Mouse (Mus musculus): ENCODE measurements at regions not wholly inside any gene's neighbourhood (a gene's known extent, or its start where the extent isn't known, plus 50 kb on each side); places are given as distances from the start of the nearest gene placed in this dataset.
A peak's percentile ranks its signal among the peaks of the same experiment; 100 is the strongest.

DNA sequence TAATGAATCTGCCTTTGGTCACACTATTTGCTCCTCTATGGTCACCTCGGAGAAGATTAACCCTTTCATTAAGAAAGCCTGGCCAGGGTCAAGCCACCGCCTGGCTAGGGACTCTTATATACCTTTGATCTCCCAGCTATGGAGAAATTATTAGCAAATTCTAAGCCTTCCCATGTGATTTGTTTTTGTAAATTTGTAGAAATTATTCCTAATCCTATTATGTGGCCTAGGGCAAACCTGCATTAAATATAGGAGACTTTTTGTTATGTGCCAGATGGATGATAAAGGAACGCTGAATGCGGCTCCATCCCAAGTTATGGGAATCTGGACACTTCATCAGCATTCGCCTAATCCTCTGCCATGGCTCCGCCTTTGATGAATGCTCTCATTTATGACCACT lies 70.4 kb upstream of the Tmco5 start:
- no peak for DNase-seq (ENCODE audit: low spot score in 2 of 2)

DNA sequence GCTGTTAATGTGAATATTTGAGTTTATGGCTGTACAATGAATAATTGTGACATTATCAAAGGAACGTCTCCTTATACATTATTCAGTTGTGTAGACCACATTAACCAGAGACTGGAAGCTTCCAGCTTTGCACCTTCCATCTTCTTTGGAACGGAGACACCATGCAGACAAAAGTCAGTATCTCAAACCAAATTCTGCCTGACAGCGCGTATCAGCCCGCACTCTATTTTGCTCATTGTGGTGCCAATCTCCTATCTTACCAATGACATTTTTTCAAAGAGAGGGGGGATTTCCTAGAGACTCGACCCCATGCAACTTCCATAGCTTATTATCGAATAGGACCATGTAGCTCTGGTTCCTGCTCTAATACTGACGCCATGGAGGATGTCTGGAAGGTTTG lies 69.9 kb upstream of the Tmco5 start:
- no peak for DNase-seq (ENCODE audit: low spot score in 2 of 2)

DNA sequence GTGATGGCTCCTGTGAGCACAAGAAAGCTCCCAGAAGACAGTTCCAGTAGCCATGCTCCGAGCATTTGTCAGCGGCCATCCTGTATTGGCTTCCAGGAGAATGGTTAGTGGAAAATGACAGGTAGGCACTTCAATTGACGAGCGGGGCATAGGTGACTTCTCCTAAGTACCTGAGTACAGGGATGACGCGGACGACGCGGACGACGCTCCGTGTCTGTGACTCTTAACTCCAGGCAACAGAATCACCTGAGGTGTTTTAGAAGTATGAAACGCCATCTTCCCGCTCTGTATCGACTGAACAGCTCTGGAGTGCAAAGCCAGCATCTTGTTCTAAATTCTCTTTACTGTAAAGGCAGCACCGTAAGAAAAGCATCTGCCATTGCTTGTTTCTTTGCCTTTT lies 68.4 kb upstream of the Tmco5 start:
- no peak for DNase-seq (ENCODE audit: low spot score in 2 of 2)

DNA sequence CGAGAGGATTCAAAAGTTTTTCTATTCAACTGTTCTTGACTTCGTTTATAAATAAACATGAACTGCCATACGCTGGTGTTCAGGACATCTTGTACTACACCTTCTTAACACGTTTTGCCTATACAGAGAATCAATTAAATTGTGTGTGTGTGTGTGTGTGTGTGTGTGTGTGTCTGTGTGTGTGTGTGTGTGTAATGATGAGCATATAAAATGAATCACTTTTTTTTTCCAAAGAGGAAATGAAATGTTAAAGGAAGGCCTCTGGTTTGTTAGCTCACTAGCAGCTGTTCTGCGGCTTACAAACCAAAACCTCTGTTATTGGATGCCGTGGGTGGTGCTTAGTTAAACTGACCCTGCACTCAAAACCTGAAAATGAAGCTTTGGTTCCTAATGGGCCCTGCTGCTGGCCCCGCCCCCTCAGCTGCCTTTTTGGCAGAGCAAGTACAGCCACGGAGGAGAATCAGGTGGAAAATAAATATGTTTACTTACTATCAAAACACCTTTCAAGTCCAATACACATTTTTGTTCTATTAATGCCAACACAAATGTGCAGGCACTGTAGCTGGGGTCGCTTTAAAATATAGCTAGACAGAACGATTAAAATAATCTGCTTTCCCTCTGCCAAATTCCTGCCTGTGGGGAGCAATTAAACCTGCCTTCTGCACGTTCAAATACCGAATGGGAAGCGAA lies 65.5 kb upstream of the Tmco5 start:
- no peak for DNase-seq (ENCODE audit: low spot score in 2 of 2)

DNA sequence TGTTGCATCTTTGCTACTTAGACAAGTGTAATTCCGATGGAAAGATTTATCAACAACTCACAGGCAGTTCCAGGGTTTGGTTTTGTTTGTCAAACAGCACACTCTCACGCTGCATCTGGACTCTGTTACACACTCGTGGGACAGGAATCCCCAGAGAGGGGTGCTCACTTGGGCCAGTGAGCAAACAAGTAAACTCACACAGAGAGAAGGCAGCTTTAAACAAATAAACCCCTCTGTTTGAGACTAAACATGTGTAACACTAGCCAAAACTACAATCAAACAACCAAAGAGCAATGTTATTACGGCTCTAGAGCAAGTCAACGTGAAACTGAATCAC lies 65.0 kb upstream of the Tmco5 start:
- DNase-seq (ENCODE audit: low spot score in 2 of 2): no peak

DNA sequence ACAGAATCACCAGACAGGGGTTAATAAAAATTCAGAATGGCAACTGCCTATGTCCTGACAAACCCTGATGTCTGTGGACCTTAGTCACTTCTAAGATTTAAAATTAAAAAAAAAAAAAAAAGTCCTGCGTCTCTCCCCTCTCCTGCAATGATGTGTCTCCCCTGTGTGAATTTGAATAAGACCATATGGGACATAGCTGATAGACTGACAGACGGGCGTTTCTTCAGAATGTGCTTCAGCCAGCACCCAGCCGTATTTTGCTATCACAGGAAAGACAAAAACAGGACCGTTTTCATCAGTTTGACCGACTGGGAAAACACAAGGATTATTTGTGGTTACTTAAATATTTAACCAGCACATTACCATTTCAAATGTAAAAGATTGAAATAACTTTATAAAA lies 61.4 kb upstream of the Tmco5 start:
- no peak for DNase-seq (ENCODE audit: low spot score in 2 of 2)

DNA sequence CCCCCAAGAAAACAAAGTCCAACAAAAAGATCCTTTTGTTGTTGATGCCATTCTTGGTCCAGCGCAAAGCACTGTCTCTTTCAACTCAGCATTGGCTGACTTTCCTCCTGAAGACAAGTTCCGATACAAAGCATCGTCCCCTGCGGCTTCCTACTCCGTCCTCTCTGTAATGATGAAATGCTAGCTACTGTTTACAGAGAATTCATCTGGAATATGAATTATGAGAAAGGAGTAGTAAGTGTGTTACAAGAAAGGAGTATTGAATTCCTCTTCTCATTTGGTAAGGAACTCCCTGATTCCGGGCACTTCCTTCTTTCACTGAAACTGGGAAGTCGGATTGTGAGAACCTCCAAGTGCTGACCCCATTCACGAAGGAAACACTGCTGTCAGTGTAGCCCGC lies 60.9 kb upstream of the Tmco5 start:
- DNase-seq (ENCODE audit: low spot score in 2 of 2): no peak

DNA sequence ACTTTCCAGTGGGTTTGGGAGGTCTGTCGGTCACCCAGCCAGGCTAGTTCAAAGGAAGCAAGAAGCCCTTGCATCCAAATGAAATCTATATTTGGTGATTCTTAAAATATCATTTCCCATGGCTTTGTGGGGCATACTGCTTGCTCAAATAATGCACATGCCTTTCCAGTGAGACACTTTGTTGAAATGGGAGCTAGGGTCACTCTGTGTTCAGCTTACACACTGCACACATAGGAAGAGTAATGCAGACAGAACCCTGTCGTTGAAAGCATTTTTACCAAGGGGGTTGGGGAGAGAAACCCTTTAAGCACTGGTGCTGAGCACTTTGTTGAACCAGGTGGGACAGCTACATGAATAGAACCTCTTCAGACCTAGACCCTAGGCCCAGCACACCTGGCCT lies 59.9 kb upstream of the Tmco5 start:
- DNase-seq (ENCODE audit: low spot score in 2 of 2): no peak

DNA sequence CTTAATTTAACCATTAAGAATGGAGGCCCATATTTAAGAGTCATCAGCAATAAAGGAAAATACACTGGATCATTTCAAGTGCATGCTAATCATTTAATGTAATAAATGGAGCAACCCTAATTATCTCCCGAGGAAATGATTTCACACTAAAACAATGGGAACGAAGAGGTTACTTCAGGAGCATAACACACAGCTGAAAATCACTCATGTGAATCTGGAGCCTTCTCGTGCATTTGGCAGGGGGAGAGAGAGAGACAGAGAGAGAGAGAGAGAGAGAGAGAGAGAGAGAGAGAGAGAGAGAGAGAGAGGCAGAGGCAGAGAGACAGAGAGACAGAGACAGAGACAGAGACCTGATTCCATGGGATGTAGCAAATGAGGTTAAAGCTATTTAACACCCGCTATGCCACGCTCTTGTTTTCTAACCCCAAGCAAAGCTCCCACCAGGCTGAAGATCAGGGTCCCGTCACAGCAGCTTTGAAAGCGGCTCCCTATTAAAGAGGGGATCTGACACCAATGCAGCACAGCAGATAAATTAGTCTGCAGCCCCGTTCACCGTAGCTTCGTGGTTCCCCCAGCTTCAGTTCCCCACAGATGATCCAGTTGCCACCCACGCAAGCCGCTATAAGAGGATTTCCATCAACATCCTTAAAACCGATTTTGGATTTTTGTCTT lies 59.3 kb upstream of the Tmco5 start:
- no peak for DNase-seq (ENCODE audit: low spot score in 2 of 2)

DNA sequence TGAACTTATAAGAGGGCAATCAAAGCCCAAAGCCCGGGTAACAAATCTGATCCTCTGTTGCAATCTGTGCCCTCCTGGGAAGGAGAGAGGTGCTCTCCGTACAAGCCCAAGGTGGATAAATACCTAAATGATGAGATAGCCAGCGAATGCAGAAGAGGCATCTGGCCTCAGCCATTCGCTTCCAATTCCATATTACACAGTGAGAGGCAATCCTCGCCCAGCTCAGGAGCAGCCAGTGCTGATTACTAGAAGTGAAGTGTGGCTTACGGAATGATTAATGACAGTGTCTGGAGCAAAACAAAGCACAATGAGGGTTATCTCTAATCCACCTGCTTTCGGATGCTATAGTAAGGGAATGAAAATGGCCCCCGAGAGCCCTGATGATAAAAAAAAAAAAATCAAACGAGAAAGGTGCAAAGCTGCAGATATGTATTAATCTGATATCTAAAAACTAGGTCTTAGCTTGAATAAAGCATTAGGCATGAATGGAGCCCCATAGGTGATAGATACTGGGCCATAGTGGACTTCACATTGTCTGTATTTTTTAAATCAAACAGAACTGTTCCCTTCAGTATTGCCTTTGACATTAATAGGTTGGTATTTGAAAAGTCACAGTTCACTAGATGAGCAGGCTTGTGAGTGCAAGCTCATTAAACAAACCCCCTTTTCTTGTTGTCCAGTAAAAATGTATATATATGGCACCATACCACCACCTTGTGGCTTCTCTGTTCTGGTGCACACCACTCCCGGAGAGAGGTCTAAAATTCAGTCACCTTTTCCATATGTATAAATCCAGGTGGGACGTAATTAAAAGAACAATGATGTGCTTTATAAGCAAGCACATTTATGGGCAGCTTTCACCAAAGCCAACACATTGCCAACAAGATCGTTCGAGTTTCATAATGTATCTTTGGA lies 57.4 kb upstream of the Tmco5 start:
- peak; percentile 38 to 44 for DNase-seq (ENCODE audit: low spot score in 2 of 2)
